Mouse (Mus musculus): ENCODE results near the gene Ate1.

DNA sequence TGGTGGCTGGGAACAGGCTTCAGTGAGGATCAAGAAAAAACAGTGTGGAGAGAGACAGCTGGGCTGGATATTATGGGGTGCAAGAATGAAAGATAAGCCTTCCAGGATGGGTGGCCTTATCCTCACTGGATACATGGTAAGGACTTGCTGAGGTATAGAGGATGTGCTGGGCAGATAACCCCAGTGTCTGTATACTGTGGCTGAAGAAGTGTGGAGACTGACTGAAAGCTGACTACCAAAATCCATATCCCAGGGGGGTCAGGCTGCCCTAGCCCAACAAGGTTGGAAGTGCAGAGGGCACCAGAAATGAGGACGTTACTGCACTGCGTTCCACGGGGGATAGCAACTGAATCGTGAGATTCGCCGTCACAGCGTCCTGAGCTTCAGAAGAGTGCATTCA, 139.8 kb downstream of the Ate1 start:
- TF ChIP-seq CTCF (IDR thresholded peaks at IDR 0.05; ENCODE audit: low read depth, low read length) (no peak), POLR2A (IDR thresholded peaks at IDR 0.05; ENCODE audit: insufficient read depth, low read length) (no peak)
